Mouse (Mus musculus) CD4-positive, CD25-positive, alpha-beta regulatory T cell, adult 2 months (primary cell): ENCODE measurements around the gene Gm13271.
"Not testable (repeated sequence)": the region's sequence is repeated elsewhere in the genome, so short reads cannot be mapped to it uniquely, and the experiment has no call there.

Experiments used
- DNase-seq: peaks from one replicate; pipeline ENCODE4 v3.0.0-alpha.2; 2012; ENCODE audit warnings: low read depth, low spot score

Gene Gm13271

DNA sequence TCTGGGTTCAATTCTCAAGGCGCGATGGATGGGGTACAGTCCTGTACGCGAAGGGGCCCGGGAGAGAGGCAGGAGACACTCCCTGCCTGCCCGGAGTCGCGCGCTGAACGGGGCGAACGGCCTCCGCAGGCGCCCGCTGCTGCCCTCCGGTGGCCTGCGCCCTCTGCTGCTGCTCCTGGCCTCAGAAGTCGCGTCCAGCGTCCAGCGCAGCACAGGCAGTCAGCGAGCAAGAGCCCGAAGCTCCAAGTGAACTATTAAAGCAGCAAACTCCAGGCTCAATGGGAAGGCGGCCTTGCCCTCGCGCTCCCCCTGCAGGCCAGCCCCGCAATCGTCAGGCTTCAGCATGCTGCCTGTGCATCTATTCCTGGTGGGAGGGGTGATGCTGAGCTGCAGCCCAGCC is 5.8 kb downstream of the Gm13271 start:
- DNase-seq = peak; percentile 85

DNA sequence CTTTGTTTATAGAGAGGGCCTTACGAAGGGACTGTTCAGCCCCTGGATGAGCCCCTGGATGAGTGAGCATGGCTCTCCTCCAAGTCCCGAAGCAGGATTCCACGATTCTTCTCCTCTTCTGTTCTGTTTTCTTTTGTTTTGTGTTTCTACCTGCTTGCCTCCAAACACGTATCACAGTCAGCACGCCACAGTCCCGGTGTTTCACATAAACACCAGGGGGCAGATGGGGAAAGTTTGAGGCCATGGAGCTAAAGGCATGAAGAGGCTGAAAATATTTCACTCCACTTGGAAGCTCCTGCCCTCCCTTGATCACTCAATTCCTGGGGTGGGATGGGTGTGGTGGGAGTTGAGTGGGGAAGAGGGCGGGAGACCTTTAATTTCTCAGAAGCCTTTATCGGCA is 7.1 kb downstream of the Gm13271 start:
- not testable (repeated sequence) for DNase-seq

DNA sequence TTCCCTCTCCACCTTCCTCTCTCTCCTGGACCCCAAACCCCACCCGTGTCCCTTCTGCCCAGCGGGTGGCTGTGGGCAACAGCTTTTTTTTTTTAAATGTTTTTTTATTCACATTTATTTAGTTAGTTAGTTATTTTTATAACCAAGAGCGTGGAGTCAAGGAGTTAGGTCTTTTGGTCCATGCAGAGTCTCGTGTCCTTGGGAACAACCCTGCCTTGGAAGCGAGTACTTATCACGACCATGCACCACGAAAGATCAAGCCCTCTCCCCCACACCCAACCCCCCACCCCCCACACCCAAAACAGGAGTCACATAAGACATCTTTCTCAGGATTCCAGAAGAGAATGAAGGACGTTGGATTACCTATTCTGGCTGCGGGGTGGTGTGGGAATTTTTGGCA is 7.7 kb downstream of the Gm13271 start:
- not testable (repeated sequence) for DNase-seq

DNA sequence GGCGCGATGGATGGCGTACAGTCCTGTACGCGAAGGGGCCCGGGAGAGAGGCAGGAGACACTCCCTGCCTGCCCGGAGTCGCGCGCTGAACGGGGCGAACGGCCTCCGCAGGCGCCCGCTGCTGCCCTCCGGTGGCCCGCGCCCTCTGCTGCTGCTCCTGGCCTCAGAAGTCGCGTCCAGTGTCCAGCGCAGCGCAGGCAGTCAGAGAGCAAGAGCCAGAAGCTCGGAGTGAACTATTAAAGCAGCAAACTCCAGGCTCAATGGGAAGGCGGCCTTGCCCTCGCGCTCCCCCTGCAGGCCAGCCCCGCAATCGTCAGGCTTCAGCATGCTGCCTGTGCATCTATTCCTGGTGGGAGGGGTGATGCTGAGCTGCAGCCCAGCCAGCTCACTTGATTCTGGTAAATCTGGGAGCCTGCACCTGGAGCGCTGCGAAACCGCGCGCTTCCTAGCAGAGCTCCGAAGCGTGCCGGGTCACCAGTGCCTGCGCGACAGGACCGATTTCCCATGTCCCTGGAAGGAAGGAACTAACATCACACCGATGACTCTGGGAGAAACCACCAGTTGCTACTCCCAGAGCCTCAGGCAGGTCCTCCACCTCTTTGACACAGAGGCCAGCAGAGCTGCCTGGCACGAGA is 8.8 kb downstream of the Gm13271 start:
- DNase-seq = peak; percentile 70

DNA sequence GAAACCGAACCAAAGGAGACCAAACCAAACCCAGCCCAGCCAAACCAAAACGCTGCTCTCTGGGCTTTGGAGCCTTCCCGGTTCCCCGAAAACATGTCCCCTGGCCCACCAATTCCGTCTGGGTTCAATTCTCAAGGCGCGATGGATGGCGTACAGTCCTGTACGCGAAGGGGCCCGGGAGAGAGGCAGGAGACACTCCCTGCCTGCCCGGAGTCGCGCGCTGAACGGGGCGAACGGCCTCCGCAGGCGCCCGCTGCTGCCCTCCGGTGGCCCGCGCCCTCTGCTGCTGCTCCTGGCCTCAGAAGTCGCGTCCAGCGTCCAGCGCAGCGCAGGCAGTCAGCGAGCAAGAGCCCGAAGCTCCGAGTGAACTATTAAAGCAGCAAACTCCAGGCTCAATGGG is 18.9 kb downstream of the Gm13271 start, which contains the start of gene Gm13290:
Gene Gm13290 (plus strand): TSS at position 301 of the 400 bp plus-strand sequence.
- not testable (repeated sequence) for DNase-seq

DNA sequence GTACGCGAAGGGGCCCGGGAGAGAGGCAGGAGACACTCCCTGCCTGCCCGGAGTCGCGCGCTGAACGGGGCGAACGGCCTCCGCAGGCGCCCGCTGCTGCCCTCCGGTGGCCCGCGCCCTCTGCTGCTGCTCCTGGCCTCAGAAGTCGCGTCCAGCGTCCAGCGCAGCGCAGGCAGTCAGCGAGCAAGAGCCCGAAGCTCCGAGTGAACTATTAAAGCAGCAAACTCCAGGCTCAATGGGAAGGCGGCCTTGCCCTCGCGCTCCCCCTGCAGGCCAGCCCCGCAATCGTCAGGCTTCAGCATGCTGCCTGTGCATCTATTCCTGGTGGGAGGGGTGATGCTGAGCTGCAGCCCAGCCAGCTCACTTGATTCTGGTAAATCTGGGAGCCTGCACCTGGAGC is 22.0 kb downstream of the Gm13271 start, which contains the start of gene Gm13289:
Gene Gm13289 (plus strand): TSS at position 301 of the 400 bp plus-strand sequence.
- DNase-seq = not testable (repeated sequence)

DNA sequence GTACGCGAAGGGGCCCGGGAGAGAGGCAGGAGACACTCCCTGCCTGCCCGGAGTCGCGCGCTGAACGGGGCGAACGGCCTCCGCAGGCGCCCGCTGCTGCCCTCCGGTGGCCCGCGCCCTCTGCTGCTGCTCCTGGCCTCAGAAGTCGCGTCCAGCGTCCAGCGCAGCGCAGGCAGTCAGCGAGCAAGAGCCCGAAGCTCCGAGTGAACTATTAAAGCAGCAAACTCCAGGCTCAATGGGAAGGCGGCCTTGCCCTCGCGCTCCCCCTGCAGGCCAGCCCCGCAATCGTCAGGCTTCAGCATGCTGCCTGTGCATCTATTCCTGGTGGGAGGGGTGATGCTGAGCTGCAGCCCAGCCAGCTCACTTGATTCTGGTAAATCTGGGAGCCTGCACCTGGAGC is 24.9 kb downstream of the Gm13271 start, which contains the start of gene Gm13272:
Gene Gm13272 (plus strand): TSS at position 301 of the 400 bp plus-strand sequence.
- DNase-seq = not testable (repeated sequence)

DNA sequence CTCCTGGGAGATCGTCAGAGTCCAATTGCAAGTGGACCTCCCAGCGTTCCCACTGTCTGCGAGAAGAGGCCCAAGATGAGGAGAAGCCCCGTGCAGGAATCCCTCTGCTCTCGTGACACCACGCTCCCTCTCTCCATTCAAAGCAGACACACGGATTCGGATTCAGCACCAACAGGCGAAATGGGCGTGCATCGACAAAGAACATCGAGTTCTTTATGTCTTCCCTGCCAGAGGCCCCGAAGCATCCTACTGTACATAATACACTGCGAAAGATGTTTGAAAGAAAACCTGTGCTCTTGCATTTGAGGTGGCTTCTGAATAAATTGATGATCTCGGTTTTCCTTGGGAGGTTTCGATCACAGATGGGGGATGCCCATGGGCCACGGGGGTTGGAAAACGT is 25.7 kb downstream of the Gm13271 start:
- DNase-seq = not testable (repeated sequence)

DNA sequence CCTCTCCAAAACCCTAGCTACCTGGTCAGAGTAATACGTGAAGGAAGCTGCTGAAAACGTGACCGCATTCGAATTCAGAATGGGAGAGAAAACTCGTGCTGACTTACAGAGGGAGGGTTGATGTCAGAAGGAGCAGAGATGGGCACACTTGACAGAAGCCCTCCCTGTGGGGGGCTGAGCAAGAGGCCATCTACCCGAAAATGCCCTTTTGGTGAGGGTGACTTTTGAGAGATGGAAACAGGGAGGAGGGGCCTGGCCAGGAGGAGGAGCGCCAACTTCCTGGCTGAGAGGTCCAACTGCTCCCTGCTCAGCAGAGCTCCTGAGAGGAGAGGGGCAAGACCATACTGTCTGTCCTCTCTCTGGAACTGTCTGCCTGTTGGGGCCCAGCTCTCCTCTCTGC is 27.2 kb downstream of the Gm13271 start, which contains the start of gene Ifnz:
Gene Ifnz (plus strand): TSS at position 301 of the 400 bp plus-strand sequence.
- not testable (repeated sequence) for DNase-seq

DNA sequence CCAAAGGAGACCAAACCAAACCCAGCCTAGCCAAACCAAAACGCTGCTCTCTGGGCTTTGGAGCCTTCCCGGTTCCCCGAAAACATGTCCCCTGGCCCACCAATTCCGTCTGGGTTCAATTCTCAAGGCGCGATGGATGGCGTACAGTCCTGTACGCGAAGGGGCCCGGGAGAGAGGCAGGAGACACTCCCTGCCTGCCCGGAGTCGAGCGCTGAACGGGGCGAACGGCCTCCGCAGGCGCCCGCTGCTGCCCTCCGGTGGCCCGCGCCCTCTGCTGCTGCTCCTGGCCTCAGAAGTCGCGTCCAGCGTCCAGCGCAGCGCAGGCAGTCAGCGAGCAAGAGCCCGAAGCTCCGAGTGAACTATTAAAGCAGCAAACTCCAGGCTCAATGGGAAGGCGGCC is 27.7 kb downstream of the Gm13271 start:
- not testable (repeated sequence) for DNase-seq

DNA sequence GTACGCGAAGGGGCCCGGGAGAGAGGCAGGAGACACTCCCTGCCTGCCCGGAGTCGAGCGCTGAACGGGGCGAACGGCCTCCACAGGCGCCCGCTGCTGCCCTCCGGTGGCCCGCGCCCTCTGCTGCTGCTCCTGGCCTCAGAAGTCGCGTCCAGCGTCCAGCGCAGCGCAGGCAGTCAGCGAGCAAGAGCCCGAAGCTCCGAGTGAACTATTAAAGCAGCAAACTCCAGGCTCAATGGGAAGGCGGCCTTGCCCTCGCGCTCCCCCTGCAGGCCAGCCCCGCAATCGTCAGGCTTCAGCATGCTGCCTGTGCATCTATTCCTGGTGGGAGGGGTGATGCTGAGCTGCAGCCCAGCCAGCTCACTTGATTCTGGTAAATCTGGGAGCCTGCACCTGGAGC is 30.7 kb downstream of the Gm13271 start, which contains the start of gene Gm13276:
Gene Gm13276 (plus strand): TSS at position 301 of the 400 bp plus-strand sequence.
- DNase-seq = not testable (repeated sequence)

DNA sequence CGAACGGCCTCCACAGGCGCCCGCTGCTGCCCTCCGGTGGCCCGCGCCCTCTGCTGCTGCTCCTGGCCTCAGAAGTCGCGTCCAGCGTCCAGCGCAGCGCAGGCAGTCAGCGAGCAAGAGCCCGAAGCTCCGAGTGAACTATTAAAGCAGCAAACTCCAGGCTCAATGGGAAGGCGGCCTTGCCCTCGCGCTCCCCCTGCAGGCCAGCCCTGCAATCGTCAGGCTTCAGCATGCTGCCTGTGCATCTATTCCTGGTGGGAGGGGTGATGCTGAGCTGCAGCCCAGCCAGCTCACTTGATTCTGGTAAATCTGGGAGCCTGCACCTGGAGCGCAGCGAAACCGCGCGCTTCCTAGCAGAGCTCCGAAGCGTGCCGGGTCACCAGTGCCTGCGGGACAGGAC is 33.7 kb downstream of the Gm13271 start, which contains the start of gene Gm13277:
Gene Gm13277 (plus strand): TSS at position 231 of the 400 bp plus-strand sequence.
- not testable (repeated sequence) for DNase-seq

DNA sequence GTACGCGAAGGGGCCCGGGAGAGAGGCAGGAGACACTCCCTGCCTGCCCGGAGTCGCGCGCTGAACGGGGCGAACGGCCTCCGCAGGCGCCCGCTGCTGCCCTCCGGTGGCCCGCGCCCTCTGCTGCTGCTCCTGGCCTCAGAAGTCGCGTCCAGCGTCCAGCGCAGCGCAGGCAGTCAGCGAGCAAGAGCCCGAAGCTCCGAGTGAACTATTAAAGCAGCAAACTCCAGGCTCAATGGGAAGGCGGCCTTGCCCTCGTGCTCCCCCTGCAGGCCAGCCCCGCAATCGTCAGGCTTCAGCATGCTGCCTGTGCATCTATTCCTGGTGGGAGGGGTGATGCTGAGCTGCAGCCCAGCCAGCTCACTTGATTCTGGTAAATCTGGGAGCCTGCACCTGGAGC is 36.6 kb downstream of the Gm13271 start, which contains the start of gene Gm13278:
Gene Gm13278 (plus strand): TSS at position 301 of the 400 bp plus-strand sequence.
- DNase-seq = not testable (repeated sequence)

DNA sequence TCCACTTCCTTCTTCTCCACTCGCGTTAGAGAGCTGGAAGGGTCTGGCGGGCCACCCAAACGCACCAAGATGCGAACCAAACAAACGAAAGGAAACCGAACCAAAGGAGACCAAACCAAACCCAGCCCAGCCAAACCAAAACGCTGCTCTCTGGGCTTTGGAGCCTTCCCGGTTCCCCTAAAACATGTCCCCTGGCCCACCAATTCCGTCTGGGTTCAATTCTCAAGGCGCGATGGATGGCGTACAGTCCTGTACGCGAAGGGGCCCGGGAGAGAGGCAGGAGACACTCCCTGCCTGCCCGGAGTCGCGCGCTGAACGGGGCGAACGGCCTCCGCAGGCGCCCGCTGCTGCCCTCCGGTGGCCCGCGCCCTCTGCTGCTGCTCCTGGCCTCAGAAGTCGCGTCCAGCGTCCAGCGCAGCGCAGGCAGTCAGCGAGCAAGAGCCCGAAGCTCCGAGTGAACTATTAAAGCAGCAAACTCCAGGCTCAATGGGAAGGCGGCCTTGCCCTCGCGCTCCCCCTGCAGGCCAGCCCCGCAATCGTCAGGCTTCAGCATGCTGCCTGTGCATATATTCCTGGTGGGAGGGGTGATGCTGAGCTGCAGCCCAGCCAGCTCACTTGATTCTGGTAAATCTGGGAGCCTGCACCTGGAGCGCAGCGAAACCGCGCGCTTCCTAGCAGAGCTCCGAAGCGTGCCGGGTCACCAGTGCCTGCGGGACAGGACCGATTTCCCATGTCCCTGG is 39.4 kb downstream of the Gm13271 start, which contains the start of gene Gm13275:
Gene Gm13275 (plus strand): TSS at position 552 of the 740 bp plus-strand sequence.
- DNase-seq = not testable (repeated sequence)

DNA sequence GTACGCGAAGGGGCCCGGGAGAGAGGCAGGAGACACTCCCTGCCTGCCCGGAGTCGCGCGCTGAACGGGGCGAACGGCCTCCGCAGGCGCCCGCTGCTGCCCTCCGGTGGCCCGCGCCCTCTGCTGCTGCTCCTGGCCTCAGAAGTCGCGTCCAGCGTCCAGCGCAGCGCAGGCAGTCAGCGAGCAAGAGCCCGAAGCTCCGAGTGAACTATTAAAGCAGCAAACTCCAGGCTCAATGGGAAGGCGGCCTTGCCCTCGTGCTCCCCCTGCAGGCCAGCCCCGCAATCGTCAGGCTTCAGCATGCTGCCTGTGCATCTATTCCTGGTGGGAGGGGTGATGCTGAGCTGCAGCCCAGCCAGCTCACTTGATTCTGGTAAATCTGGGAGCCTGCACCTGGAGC is 42.4 kb downstream of the Gm13271 start, which contains the start of gene Gm13279:
Gene Gm13279 (plus strand): TSS at position 301 of the 400 bp plus-strand sequence.
- DNase-seq = not testable (repeated sequence)

DNA sequence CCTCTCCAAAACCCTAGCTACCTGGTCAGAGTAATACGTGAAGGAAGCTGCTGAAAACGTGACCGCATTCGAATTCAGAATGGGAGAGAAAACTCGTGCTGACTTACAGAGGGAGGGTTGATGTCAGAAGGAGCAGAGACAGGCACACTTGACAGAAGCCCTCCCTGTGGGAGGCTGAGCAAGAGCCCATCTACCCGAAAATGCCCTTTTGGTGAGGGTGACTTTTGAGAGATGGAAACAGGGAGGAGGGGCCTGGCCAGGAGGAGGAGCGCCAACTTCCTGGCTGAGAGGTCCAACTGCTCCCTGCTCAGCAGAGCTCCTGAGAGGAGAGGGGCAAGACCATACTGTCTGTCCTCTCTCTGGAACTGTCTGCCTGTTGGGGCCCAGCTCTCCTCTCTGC is 44.7 kb downstream of the Gm13271 start, which contains the start of gene Gm13285:
Gene Gm13285 (plus strand): TSS at position 301 of the 400 bp plus-strand sequence.
- not testable (repeated sequence) for DNase-seq

DNA sequence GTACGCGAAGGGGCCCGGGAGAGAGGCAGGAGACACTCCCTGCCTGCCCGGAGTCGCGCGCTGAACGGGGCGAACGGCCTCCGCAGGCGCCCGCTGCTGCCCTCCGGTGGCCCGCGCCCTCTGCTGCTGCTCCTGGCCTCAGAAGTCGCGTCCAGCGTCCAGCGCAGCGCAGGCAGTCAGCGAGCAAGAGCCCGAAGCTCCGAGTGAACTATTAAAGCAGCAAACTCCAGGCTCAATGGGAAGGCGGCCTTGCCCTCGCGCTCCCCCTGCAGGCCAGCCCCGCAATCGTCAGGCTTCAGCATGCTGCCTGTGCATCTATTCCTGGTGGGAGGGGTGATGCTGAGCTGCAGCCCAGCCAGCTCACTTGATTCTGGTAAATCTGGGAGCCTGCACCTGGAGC is 48.3 kb downstream of the Gm13271 start, which contains the start of gene Gm13287:
Gene Gm13287 (plus strand): TSS at position 301 of the 400 bp plus-strand sequence.
- not testable (repeated sequence) for DNase-seq
